Mouse (Mus musculus): Measurements from ENCODE around the gene Nr1d1. TPM values are rescaled to one million over a fixed set of nuclear protein-coding genes. Genes with fewer than 3 reads are reported as not detected.

The Nr1d1 gene
- polyA plus RNA-seq, 1 experiment from 2014 or later = 2.4 TPM

- H3K9me3 ChIP-seq (ENCODE audit: low read length) = no peaks in the 10 kb centered on the region; the same call in 1 of the 2 replicates
- H3K4me1 ChIP-seq (ENCODE audit: insufficient read depth, low read length) = peaks cover 5% of the 10 kb centered on the region
- no peak overlapping the region for H3K4me3 ChIP-seq (ENCODE audit: low read length)
- ATAC-seq (ENCODE audit: low FRiP score, low TSS enrichment) = no peak
- H3K4me2 ChIP-seq (replicated peaks; ENCODE audit: low read depth, low read length) = no peak overlapping the region
- 68% methylated on average over 4 of the region's 4 CpGs for WGBS
- H3K36me3 ChIP-seq (ENCODE audit: insufficient read depth, low read length) = peaks cover 6% of the 10 kb centered on the region; the same call in 1 of the 2 replicates
- no peaks in the 10 kb centered on the region for H3K27me3 ChIP-seq (ENCODE audit: insufficient read depth, low read length)
- H3K27ac ChIP-seq (ENCODE audit: low read length) = no peak overlapping the region
- H3K9ac ChIP-seq (replicated peaks; ENCODE audit: low read length) = no peak overlapping the region
These were observed 44.4 kb downstream of the Nr1d1 start for GRCm38 (mm10) chr11:98730727-98731126.

GRCm38 (mm10) chr11:98729119-98729588, 46.0 kb downstream of the Nr1d1 start, which contains the start of gene Med24:
Gene Med24, minus strand, starts transcription at chr11:98729435.
- Histone ChIP-seq H3K27ac (ENCODE audit: low read length) (no peak within 1 kb of the TSS), H3K9me3 (ENCODE audit: low read length) (no peaks in the 10 kb centered on the region; the same call in 1 of the 2 replicates), H3K27me3 (ENCODE audit: insufficient read depth, low read length) (no peaks in the 10 kb centered on the region), H3K4me2 (replicated peaks; ENCODE audit: low read depth, low read length) (peak within 1 kb of the TSS; percentile 68), H3K4me3 (ENCODE audit: low read length) (peak within 1 kb of the TSS; percentile 66), H3K9ac (replicated peaks; ENCODE audit: low read length) (peak within 1 kb of the TSS; percentile 67), H3K36me3 (ENCODE audit: insufficient read depth, low read length) (peaks cover 20% of the 10 kb centered on the region; the same call in 1 of the 2 replicates), H3K4me1 (ENCODE audit: insufficient read depth, low read length) (peaks cover 5% of the 10 kb centered on the region)
- peak; percentile 94 for ATAC-seq (ENCODE audit: low FRiP score, low TSS enrichment)
- WGBS = under 1% methylated on average over 16 of the region's 16 CpGs

- peaks cover 18% of the 10 kb centered on the region for H3K4me1 ChIP-seq (ENCODE audit: insufficient read depth, low read length)
- H3K36me3 ChIP-seq (ENCODE audit: insufficient read depth, low read length) = peaks cover 20% of the 10 kb centered on the region; the same call in 1 of the 2 replicates
- H3K9ac ChIP-seq (replicated peaks; ENCODE audit: low read length) = no peak overlapping the region
- H3K27ac ChIP-seq (ENCODE audit: low read length) = no peak overlapping the region
- no peak for ATAC-seq (ENCODE audit: low FRiP score, low TSS enrichment)
- no peak overlapping the region for H3K4me3 ChIP-seq (ENCODE audit: low read length)
- 91% methylated on average over 15 of the region's 15 CpGs for WGBS
- no peaks in the 10 kb centered on the region for H3K27me3 ChIP-seq (ENCODE audit: insufficient read depth, low read length)
- no peaks in the 10 kb centered on the region for H3K9me3 ChIP-seq (ENCODE audit: low read length)
- H3K4me2 ChIP-seq (replicated peaks; ENCODE audit: low read depth, low read length) = no peak overlapping the region
These were observed 49.1 kb downstream of the Nr1d1 start for GRCm38 (mm10) chr11:98725926-98726506.

GRCm38 (mm10) chr11:98723098-98723497, 52.0 kb downstream of the Nr1d1 start:
- no peak overlapping the region for H3K27ac ChIP-seq (ENCODE audit: low read length)
- no peak overlapping the region for H3K4me3 ChIP-seq (ENCODE audit: low read length)
- 69% methylated on average over 7 of the region's 7 CpGs for WGBS

GRCm38 (mm10) chr11:98721458-98722226, 53.5 kb downstream of the Nr1d1 start:
- Histone ChIP-seq H3K4me1 (ENCODE audit: insufficient read depth, low read length) (peaks cover 13% of the 10 kb centered on the region), H3K27me3 (ENCODE audit: insufficient read depth, low read length) (no peaks in the 10 kb centered on the region), H3K27ac (ENCODE audit: low read length) (peak overlapping the region; percentile 66; the same call in 1 of the 2 replicates), H3K9me3 (ENCODE audit: low read length) (no peaks in the 10 kb centered on the region), H3K4me2 (replicated peaks; ENCODE audit: low read depth, low read length) (no peak overlapping the region), H3K4me3 (ENCODE audit: low read length) (no peak overlapping the region), H3K9ac (replicated peaks; ENCODE audit: low read length) (0 out of 2 replicates have a peak overlapping the region, but pooled peaks have one; percentile 19), H3K36me3 (ENCODE audit: insufficient read depth, low read length) (peaks cover 29% of the 10 kb centered on the region; the same call in 1 of the 2 replicates)
- no peak for ATAC-seq (ENCODE audit: low FRiP score, low TSS enrichment)
- WGBS = 61% methylated on average over 24 of the region's 24 CpGs

More at GRCm38 (mm10) chr11:98723098-98723497, 52.0 kb downstream of the Nr1d1 start:
- Histone ChIP-seq H3K4me2 (replicated peaks; ENCODE audit: low read depth, low read length) (no peak overlapping the region), H3K9ac (replicated peaks; ENCODE audit: low read length) (no peak overlapping the region), H3K9me3 (ENCODE audit: low read length) (no peaks in the 10 kb centered on the region), H3K27me3 (ENCODE audit: insufficient read depth, low read length) (no peaks in the 10 kb centered on the region), H3K36me3 (ENCODE audit: insufficient read depth, low read length) (peaks cover 24% of the 10 kb centered on the region; the same call in 1 of the 2 replicates), H3K4me1 (ENCODE audit: insufficient read depth, low read length) (peaks cover 12% of the 10 kb centered on the region)
- ATAC-seq (ENCODE audit: low FRiP score, low TSS enrichment) = no peak

GRCm38 (mm10) chr11:98720756-98721155, 54.4 kb downstream of the Nr1d1 start:
- WGBS = 76% methylated on average over 2 of the region's 2 CpGs
- Histone ChIP-seq H3K27me3 (ENCODE audit: insufficient read depth, low read length) (no peaks in the 10 kb centered on the region), H3K4me3 (ENCODE audit: low read length) (no peak overlapping the region), H3K4me2 (replicated peaks; ENCODE audit: low read depth, low read length) (no peak overlapping the region), H3K4me1 (ENCODE audit: insufficient read depth, low read length) (peaks cover 18% of the 10 kb centered on the region), H3K27ac (ENCODE audit: low read length) (no peak overlapping the region), H3K9me3 (ENCODE audit: low read length) (no peaks in the 10 kb centered on the region), H3K36me3 (ENCODE audit: insufficient read depth, low read length) (peaks cover 27% of the 10 kb centered on the region; the same call in 1 of the 2 replicates), H3K9ac (replicated peaks; ENCODE audit: low read length) (no peak overlapping the region)
- ATAC-seq (ENCODE audit: low FRiP score, low TSS enrichment) = no peak

Other genes with a start within 250 kb of the Nr1d1 start
- 0.44 and 0.54 TPM in 2 replicates for gene Ikzf3, start 229.3 kb downstream of the Nr1d1 start, polyA plus RNA-seq (2015; fragmentation: Nextera tagmentation; extraction: Ambion mirVana)
- gene Zpbp2, start 224.2 kb downstream of the Nr1d1 start, polyA plus RNA-seq (2015; fragmentation: Nextera tagmentation; extraction: Ambion mirVana) = 0.87 TPM in 1 of 2 replicates, not detected in the other
- gene Ormdl3, start 188.0 kb downstream of the Nr1d1 start, polyA plus RNA-seq (2015; fragmentation: Nextera tagmentation; extraction: Ambion mirVana) = 67.2 and 67.6 TPM in 2 replicates
- not detected in 2 replicates for gene Lrrc3c, start 177.0 kb downstream of the Nr1d1 start, polyA plus RNA-seq (2015; fragmentation: Nextera tagmentation; extraction: Ambion mirVana)
- 0.86 and 1.6 TPM in 2 replicates for gene Gm12355, start 149.7 kb downstream of the Nr1d1 start, polyA plus RNA-seq (2015; fragmentation: Nextera tagmentation; extraction: Ambion mirVana)
- not detected in 2 replicates for gene Gsdma3, start 149.0 kb downstream of the Nr1d1 start, polyA plus RNA-seq (2015; fragmentation: Nextera tagmentation; extraction: Ambion mirVana)
- not detected in 2 replicates for gene Gsdma2, start 128.6 kb downstream of the Nr1d1 start, polyA plus RNA-seq (2015; fragmentation: Nextera tagmentation; extraction: Ambion mirVana)
- not detected in 2 replicates for gene Gsdma, start 111.0 kb downstream of the Nr1d1 start, polyA plus RNA-seq (2015; fragmentation: Nextera tagmentation; extraction: Ambion mirVana)
- gene Psmd3, start 92.8 kb downstream of the Nr1d1 start, polyA plus RNA-seq (2015; fragmentation: Nextera tagmentation; extraction: Ambion mirVana) = 289 and 303 TPM in 2 replicates
- gene Csf3, start 74.1 kb downstream of the Nr1d1 start, polyA plus RNA-seq (2015; fragmentation: Nextera tagmentation; extraction: Ambion mirVana) = 0.11 TPM in 1 of 2 replicates, not detected in the other
- 71.4 and 73.9 TPM in 2 replicates for gene Med24, start 45.9 kb downstream of the Nr1d1 start, polyA plus RNA-seq (2015; fragmentation: Nextera tagmentation; extraction: Ambion mirVana)
- gene Thra, start 34.7 kb downstream of the Nr1d1 start, polyA plus RNA-seq (2015; fragmentation: Nextera tagmentation; extraction: Ambion mirVana) = 24.4 and 25.9 TPM in 2 replicates
- gene Msl1, start 20.2 kb upstream of the Nr1d1 start, polyA plus RNA-seq (2015; fragmentation: Nextera tagmentation; extraction: Ambion mirVana) = 23.7 and 24.2 TPM in 2 replicates
- gene Casc3, start 29.6 kb upstream of the Nr1d1 start, polyA plus RNA-seq (2015; fragmentation: Nextera tagmentation; extraction: Ambion mirVana) = 36.2 and 41.0 TPM in 2 replicates
- 1.8 and 2.0 TPM in 2 replicates for gene Rapgefl1, start 61.5 kb upstream of the Nr1d1 start, polyA plus RNA-seq (2015; fragmentation: Nextera tagmentation; extraction: Ambion mirVana)
- 5.4 and 5.9 TPM in 2 replicates for gene Wipf2, start 88.3 kb upstream of the Nr1d1 start, polyA plus RNA-seq (2015; fragmentation: Nextera tagmentation; extraction: Ambion mirVana)
- 36.2 and 38.6 TPM in 2 replicates for gene Cdc6, start 132.5 kb upstream of the Nr1d1 start, polyA plus RNA-seq (2015; fragmentation: Nextera tagmentation; extraction: Ambion mirVana)
- gene Rara, start 152.5 kb upstream of the Nr1d1 start, polyA plus RNA-seq (2015; fragmentation: Nextera tagmentation; extraction: Ambion mirVana) = 31.4 and 32.5 TPM in 2 replicates
- 0.59 TPM in 1 of 2 replicates, not detected in the other for gene Gjd3, start 207.7 kb upstream of the Nr1d1 start, polyA plus RNA-seq (2015; fragmentation: Nextera tagmentation; extraction: Ambion mirVana)
- 213 and 252 TPM in 2 replicates for gene Top2a, start 248.9 kb upstream of the Nr1d1 start, polyA plus RNA-seq (2015; fragmentation: Nextera tagmentation; extraction: Ambion mirVana)